Mouse (Mus musculus) megakaryocyte-erythroid progenitor cell, adult 5-6 weeks (primary cell): ENCODE measurements around the gene Cnot3. TPM values are rescaled to one million over a fixed set of nuclear protein-coding genes. Genes with fewer than 3 reads are reported as not detected.

Experiments
- ATAC-seq: replicated peaks from 2 replicates; pipeline ENCODE4 v1.8.0; 2016; ENCODE audit warnings: mild to moderate bottlenecking, inconsistent platforms; ENCODE audit not compliant: severe bottlenecking, poor library complexity, low FRiP score, low TSS enrichment
- total RNA-seq, 2 experiments: library from RNA; stranded (forward) in 1 of 2; stranded (reverse) in 1 of 2; fragments of 200-1000, 215-1000 nt in 1 of 2; fragments of >200 nt in 1 of 2; fragmentation: Nextera tagmentation in 1 of 2; gene quantifications; 2 replicates each; pipeline ENCODE4 v1.2.3; 2014 to 2017

The Cnot3 gene
- total RNA-seq, 2 experiments from 2014 or later: 47.8 to 166 TPM

DNA sequence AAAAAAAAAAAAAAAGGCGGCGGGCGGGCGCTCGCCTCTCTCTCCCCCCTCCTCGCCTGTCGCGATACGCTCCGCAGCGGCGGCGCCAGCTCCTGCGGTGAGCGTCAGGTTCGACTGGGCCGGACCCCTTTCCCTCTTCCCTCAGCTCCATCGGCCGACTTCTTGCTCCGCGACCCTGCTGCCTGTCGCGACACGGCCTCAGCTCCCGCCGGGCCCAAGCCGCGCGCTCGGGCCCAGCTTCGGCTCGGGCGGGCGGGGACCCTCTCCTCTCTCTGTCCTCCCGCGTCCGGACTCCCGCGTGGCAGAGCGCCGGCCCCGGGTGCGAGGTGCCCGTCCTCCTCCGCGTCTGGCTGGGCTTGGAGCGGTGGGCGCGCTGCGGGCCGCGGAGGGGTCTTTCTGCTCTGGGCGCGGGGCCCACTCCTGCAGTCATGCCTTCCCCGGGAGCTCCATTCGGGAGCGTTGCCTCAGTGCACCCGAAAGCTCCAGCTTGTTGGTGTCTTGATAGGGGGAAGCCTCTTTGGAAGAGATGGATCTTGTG lies 489 bp downstream of the Cnot3 start:
- ATAC-seq: peak; percentile 15

DNA sequence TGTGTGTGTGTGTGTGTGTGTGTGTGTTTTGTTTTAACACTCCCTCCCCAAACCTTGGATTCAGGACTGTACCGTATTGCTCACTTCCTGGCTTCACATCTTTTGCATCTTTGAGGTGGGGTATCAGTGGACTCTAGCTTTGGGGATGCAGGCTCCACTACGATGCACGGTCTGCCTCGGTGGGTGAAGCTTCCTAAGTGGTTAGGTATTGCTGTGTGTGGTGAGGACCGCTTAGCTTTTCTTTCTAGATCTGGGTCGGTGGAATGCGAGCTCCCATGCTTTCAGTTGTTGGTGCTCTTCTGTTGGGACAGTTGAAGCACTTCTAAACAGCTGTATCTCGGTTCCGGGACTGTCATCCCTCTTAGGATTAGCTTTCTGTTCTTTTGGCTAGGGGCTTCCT lies 1.1 kb downstream of the Cnot3 start:
- ATAC-seq: no peak

DNA sequence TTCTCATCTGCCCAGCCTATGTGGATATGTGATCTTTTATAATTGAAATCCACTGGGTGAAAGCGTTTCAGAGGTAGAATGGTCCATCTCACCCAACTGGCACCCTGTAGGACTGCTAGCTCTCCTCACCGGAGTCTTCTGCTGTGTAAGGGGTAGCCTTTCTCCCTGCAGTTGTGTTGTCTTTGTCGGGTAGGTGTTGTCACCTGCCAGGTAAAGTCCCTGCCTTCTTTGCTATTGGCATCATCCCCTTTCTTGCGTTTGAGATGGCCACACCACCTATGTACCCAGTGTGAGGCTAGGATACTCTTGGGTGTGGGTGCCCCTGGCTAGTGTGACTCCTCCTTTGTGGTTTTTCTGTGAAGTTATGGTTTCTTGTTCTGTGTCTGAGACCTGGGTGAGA lies 1.6 kb downstream of the Cnot3 start:
- no peak for ATAC-seq

DNA sequence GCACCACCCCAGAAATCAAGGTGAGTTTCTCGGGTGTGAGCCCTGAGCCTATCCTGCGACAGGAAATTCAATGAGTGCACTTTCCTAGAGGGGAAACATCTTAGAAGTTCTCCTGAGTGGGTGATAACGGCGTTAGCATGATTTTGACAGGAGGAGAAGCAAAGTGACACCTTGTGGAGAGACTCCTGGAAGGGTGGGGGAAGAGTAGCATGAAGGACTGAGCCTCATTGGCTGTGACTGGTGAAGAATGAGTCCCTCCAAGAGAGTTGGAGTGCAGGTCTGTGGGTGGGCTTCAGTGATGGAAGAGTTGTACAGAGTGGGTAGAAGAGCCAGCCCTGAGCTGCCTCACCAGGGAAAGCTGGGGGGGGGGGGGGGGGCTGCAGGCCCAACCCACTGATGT lies 11.9 kb downstream of the Cnot3 start:
- ATAC-seq: no peak

DNA sequence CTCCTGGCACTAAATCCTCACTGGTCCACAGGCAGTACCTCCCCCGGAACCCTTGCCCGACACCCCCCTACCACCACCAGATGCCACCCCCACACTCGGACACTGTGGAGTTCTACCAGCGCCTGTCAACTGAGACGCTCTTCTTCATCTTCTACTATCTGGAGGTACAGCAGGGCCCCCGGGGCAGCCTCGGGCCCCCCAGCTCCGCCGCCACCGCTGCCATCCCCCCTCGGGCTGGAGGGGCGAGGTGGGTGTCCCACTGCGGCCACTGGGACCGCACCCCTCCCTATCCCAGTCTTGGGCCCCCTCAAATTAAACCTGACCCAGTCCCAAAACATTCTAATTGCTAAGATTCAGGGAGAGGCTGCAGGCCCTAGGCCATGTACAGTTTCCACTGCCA lies 13.5 kb downstream of the Cnot3 start:
- no peak for ATAC-seq

DNA sequence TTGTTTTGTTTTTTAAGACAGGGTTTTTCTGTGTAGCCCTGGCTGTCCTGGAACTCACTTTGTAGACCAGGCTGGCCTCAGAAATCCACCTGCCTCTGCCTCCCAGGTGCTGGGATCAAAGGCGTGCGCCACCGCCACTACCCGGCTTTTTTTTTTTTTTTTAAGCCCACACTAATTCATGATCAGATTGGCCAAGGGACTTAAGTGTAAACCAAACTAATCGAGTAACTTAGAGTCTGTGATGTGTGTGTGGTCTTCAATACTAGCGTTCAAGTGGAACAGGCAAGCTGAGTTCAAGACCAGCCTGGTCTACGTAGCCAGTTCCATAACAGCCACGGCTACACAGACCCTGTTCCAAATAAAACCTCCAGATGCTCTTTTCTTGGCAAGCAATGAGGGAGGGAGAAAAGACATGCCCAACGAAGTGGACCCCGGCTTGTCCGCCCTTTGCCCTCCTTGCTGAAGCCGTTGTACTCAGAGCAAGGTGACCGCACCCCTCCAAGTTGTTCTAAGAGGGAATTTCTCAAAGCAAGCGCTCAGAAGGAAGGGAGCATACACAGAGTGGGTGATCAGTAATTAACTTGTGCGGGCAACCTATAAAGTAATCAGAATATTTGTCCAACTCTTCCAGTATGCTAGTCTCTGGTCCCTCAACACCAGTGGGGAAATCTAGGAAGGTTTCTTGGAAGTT lies 19.6 kb downstream of the Cnot3 start:
- 0 out of 2 replicates have a peak, but pooled peaks have one; percentile 17 for ATAC-seq

DNA sequence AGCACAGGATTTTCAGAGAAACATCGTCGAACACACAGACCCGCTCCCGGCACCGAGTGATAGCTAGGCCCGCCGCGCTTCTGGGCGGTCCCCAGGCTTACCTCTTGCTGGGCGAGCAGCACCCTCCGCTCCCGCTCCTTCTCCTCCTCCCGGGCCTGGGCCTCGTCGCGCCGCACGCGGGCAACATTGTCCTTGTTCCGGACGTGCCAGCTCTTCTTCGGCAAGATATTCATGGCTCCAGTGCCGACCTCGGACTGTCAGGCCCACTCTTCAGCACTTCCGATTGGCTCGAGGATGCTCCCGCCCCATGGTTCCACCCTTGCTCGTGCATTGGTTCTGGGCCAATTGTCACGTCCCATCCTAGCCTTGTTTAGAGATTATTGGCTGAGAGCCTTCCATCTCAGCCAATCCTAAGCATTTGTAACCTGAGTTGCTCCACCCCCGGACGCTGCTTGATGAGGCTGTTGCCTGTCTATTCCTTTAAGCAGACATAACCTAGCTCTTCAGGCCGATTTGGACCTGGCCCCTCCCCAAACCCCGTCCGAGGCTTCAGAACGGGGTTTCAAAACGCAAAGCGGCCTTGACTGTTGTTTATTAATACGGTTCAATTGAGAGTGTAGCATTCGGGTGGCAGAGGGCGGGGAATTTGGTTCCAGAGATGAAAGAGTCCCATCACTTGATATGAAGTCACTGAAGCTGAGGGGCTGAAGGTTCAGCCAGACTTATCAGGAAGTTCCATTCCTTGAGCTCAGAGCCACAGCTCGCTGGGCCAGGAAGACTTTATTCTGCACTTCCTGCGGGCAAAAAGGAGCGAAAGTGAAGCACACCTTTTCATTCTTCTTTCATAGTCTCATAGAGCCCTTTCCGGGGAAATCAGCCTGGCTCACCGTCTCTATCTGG lies 20.4 kb downstream of the Cnot3 start, which contains the start of gene Leng1:
Leng1 (minus strand) TSS at position 626 of the 900 bp plus-strand sequence.
- ATAC-seq: peak; percentile 93

DNA sequence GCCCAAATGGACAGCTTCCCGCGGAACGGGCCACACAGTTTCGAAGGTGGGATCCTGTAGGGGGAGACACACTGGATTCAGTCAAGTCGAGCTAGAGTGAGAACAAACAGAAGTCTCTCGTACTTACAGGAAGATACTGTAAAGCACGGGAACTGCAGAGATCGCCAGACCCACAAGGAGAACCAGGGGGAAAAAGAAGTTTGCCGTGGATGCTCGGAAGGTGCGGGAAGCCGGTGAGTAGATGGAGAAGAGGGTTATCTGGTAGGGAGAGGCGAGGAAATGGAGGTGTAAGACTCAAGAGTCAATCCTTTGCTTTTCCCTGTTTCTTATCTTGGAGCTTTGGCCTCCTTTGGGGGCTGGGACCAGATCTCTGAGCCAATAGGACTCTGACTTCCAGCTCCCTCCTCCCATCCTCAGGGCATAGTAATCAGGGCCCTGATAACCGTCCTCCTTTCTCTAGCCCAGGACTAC lies 21.9 kb downstream of the Cnot3 start:
- ATAC-seq: peak; percentile 31

DNA sequence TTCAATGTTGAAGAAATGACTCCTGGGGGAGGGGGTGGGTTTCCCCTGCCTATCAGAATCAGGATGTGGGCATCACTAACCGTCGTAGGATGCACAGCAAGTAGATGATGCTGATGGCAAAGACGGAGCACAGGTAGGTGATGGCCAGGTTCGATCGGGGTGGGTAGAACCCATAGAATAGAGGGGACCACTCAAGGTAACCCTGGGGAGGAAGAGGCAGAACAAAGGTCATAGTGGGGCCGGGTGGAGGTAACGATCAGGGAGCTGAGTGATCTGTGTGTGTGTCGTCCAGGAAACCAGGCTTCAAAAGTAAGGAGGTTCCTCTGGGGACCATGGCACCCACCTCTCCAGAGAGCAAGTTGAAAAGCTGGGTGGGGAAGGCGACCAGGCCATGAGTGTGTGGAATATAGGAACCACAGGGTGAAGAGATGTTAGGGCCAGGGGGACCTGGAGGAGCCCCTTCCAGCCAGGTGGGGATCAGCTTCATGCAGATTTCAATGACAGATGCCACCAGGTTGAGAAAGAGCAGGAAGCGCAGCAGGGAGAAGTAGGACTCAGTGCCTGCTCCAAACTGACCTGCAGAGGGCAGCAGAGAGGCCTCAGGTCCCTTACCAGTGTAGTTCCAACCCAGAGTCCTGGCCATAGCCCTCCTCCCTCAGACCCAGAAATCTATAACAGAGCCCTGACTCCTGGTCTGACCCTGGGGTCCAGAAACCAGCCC lies 29.6 kb downstream of the Cnot3 start:
- peak; percentile 96 for ATAC-seq

DNA sequence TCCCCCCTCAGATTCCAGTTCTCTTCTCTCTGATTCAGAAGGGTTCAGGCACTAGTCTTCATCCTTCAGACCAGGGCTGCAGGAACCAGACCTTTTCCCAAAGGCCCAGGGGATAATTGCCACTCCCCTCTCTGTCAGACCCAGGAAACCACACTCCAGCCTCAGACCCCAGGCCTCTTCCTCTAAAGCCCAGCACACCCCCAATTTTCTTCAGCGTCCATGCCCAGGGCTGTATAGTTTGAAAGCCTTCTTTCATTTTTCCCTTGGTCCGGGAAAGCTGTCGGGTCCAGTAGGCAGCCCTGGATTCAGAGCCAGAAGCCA lies 30.1 kb downstream of the Cnot3 start:
- ATAC-seq: no peak

DNA sequence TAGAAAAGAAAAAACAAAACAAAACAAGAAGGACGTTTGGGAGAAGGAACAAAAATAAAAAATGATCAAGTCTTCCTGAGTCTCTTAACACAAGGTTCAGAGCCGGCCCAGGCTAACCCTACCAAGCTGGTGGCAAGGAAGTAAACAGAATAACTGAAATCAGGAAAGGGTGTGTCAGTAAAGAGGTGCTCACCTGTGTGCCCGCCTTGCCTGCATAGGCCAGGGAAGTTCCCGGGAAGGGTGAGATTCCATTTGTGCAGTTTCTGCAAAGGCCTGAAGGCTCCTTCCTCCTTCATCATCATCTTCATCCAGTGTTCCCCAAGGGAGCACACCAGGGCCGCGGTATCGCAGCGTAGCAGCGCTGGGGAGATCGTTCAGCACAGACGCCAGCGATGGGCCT lies 31.3 kb downstream of the Cnot3 start:
- no peak for ATAC-seq

DNA sequence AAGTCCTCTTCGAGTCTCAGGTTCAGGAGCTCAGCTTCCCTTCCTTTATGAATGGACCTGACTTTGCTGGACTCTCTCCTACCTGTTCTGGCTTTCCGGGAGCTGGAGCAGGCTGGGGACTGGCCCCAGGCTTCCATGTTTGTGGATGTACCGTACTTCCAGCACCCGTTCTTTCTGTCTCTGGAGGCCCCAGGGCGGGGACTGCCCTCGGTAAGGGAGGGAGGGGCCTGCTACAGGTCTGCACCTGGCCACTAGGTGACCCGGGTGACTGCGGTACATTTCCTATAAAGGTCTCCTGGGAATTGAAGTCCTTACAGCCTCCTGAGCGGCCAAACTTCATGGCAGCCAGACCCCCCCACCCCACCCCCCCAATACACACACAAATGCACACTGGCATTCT lies 32.3 kb downstream of the Cnot3 start, which contains the start of gene Tmc4:
Tmc4 (minus strand) TSS at position 212 of the 400 bp plus-strand sequence.
- ATAC-seq: no peak

DNA sequence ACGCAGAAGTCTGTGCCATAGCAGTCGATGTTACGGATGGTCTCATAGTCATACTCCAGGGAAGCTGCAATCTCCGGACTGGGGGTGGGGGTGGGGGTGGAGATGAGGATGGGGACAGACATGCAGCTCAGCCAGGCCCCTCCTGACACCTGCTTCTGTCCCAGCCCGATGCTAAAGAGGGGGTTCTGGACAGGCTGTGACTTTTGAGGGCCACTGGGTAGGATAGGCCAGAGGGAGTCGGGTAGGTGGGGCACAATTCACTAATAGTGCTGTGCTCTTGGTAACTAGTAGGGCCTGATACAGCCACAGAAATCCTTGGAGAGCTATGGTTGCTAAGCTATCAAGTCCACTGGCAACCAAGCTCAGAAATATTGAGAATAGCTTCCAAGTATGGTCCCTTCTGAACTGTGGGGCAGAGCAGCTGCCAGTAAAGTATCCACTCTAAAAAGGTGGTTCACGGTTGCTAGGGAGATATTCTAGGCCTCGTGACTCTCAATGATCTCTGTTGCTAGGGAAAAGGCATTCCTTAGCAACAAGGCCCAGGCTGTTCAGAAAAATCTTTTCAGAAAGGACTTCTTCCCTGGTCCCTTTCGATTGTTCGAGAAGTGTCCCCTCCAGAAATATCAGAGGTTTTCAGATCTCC lies 39.0 kb downstream of the Cnot3 start:
- no peak for ATAC-seq

DNA sequence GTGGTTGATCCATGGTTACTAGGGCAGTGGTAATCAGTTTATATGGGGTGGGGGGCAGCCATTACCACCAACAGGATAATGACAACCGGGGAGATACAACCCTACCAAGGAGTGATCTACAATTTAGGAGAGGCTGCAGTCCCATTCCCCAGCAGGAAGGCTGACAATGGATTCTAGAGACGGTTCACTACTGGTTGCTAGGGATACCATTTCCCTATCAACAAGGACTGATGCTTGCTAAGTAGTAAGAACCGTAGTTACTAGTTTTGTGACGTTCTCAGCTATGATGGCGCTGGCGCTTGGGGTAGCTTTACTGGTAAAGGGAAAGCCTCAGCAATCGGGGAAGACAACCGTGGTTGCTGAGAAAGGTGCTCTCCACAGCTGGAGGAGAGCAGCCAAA lies 39.6 kb downstream of the Cnot3 start:
- no peak for ATAC-seq

DNA sequence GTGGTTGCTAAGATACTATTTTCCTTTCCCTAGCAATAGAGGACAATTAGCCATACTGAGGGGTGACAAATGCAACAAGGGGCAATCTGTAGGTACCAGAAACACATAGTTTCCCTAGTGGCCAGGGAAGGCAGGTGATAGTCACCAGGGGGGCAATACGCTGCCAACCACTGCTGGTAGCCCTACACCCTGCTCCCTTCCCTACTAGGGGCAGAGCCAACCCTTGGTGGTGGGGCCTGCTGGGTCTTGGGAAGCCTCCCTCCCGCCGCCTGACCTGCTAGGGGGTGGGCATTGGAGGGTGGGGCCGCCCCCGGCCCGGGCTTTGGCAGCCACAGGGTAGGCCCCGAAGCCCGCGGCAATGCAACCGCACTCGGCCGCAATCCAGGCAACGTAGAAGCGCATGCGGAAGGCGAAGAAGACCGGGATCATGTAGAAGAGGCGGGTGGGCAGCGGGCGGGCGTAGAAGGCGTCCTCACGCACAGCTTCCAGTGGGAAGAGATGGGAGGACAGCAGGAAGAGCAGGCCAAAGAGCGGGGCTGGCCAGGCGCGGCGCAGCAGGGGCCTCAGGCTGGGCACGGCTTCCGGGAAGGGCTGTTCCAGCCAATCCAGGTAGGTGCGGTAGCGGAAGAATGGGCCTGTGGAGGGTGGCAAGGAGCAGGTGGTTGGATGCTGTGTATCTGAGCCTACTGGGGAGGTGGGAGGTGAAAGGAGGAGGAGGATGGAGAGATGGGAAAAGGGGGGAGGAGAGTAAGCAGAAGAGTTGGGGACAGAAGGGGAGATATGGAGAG lies 40.5 kb downstream of the Cnot3 start:
- ATAC-seq: no peak

DNA sequence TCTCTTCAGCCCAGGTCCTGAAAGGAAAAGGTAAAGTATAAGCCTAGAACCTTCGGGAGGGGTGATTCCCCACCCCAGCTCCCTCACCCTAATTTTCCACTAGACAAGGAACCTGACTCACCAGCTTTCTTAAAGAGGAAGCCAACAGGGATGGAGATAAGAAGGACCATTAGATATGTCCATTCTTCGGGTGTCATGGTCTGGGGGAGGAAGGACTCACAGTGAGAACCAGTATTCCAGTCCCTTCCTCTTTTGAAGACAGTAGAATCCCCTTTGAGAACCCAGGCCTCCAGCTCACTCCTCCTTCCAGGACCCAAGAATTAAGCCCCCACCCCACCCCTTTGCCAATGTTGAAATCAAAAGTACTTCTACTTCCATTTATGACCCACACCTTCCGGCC lies 46.9 kb downstream of the Cnot3 start:
- ATAC-seq: no peak

DNA sequence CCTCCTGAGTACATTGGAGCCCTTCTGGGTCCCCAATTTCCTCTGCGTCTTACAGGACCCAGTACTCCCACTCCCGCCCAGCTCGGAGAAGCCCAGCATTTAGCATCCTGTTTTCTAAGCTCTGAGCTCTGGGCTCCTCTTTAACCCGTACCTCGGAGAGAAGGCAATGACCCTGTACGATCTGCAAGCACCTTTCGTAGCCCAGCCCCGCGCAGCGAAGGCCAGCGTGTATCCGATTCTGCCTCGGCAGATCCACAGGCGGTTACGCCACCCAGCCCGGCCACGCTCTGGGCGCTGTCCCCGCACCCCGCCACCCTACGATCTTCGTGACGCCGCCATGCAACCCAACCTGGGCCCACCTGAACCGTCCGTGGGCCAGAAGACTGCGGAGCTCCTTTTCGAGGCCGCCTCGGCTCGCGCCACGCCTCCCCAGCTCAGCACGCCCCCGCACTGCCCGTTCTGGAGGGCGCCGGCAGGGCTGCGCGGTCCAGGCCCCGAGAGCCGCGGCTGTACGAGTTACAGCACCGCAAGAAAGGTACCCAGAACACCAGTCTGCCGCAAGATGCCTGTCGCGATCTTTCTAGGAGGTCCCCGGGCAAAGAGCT lies 47.4 kb downstream of the Cnot3 start, which contains the start of gene Tsen34:
Tsen34 (plus strand) TSS at position 482 of the 605 bp plus-strand sequence.
- peak; percentile 0; the same call in 1 of the 2 replicates for ATAC-seq
